Comparison of ENCODE assay signal across 30 mouse cellular contexts in genomic region chrX:7863181-7863580, GRCm38 (mm10).
"Had no signal": no experiment of that assay in that cellular context is flagged by ENCODE, and none has a peak within 500 bp of the region (broad histone marks: within the 10 kb centered on the region; RNA-seq: fewer than 3 reads in every experiment).

No protein-coding gene starts in this region.

- H3K4me1 ChIP-seq: limb, embryonic 10.5 days; limb, embryonic 12.5 days; limb, embryonic 13.5 days; limb, embryonic 15.5 days; lung, embryonic 15.5 days; midbrain, embryonic 10.5 days; midbrain, embryonic 12.5 days; midbrain, embryonic 13.5 days; midbrain, embryonic 15.5 days had no signal

- H3K4me3 ChIP-seq: left cerebral cortex, adult 2 months; limb, embryonic 10.5 days; limb, embryonic 12.5 days; limb, embryonic 13.5 days; limb, embryonic 15.5 days; liver, embryonic 12.5 days; liver, embryonic 13.5 days; liver, embryonic 15.5 days; lung, embryonic 15.5 days; megakaryocyte, embryonic 14.5 days; midbrain, embryonic 10.5 days; midbrain, embryonic 12.5 days; midbrain, embryonic 13.5 days; midbrain, embryonic 15.5 days; myocyte had no signal

- H3K27me3 ChIP-seq: limb, embryonic 12.5 days; limb, embryonic 13.5 days; limb, embryonic 15.5 days; liver, embryonic 12.5 days; liver, embryonic 13.5 days; liver, embryonic 15.5 days; lung, embryonic 15.5 days; megakaryocyte, embryonic 14.5 days; midbrain, embryonic 12.5 days; midbrain, embryonic 13.5 days; midbrain, embryonic 15.5 days had no signal

- DNase-seq: left cerebral cortex, postnatal 4 days; liver; liver, embryonic 13.5 days; liver, postnatal 0 days; lung, adult 18-20 months; lung, adult 2 months; lung, embryonic 14.5 days; lung, postnatal 10 days; lung, postnatal 14 days; lung, postnatal 36 days; lung, postnatal 4 days; midbrain, embryonic 14.5 days had no signal

- H3K36me3 ChIP-seq: lung, embryonic 15.5 days; midbrain, embryonic 15.5 days had no signal

- H3K9ac ChIP-seq: limb, embryonic 12.5 days; limb, embryonic 13.5 days; limb, embryonic 15.5 days; liver, embryonic 12.5 days; liver, embryonic 13.5 days; liver, embryonic 14.5 days; liver, embryonic 15.5 days; liver, postnatal 0 days; lung, embryonic 14.5 days; lung, embryonic 15.5 days; midbrain, embryonic 12.5 days; midbrain, embryonic 13.5 days; midbrain, embryonic 15.5 days had no signal

- H3K27ac ChIP-seq: left cerebral cortex, adult 2 months; limb, embryonic 10.5 days; limb, embryonic 12.5 days; limb, embryonic 13.5 days; limb, embryonic 15.5 days; liver, embryonic 12.5 days; liver, embryonic 13.5 days; liver, embryonic 14.5 days; liver, embryonic 15.5 days; lung, embryonic 15.5 days; macrophage; midbrain, embryonic 10.5 days; midbrain, embryonic 12.5 days; midbrain, embryonic 13.5 days; midbrain, embryonic 15.5 days had no signal

- H3K9me3 ChIP-seq: limb, embryonic 10.5 days; limb, embryonic 12.5 days; limb, embryonic 13.5 days; limb, embryonic 15.5 days; liver, embryonic 12.5 days; liver, embryonic 13.5 days; liver, embryonic 15.5 days; lung, embryonic 15.5 days; megakaryocyte, embryonic 14.5 days; midbrain, embryonic 10.5 days; midbrain, embryonic 12.5 days; midbrain, embryonic 13.5 days; midbrain, embryonic 15.5 days had no signal

- H3K4me2 ChIP-seq: limb, embryonic 12.5 days; limb, embryonic 13.5 days; limb, embryonic 15.5 days; liver, embryonic 11.5 days; liver, embryonic 12.5 days; liver, embryonic 13.5 days; liver, embryonic 15.5 days; lung, embryonic 14.5 days; lung, embryonic 15.5 days; midbrain, embryonic 11.5 days; midbrain, embryonic 12.5 days; midbrain, embryonic 13.5 days; midbrain, embryonic 15.5 days had no signal
